Comparison of ENCODE assay signal across 7 mouse cellular contexts in genomic region chr12:86679991-86680491, GRCm38 (mm10). TPM values are rescaled to one million over a fixed set of nuclear protein-coding genes. Genes with fewer than 3 reads are reported as not detected.
DNase-seq lines count a peak whose midpoint lies in the region; ATAC-seq and TF ChIP-seq lines count a peak whose summit lies in the region.

No protein-coding gene starts in this region.

- no peak for TF ChIP-seq CTCF in lung, embryonic 14.5 days (IDR thresholded peaks at IDR 0.05; ENCODE audit: low read depth)

- ATAC-seq in lung, embryonic 14.5 days (ENCODE audit: insufficient read depth) = no peak
- ATAC-seq in forebrain, embryonic 16.5 days = peak; percentile 6; the same call in 1 of the 2 replicates
- ATAC-seq in limb, embryonic 15.5 days (ENCODE audit: insufficient number of reproducible peaks, low FRiP score, low TSS enrichment, low read depth) = no peak
- ATAC-seq in stomach, embryonic 14.5 days (ENCODE audit: insufficient number of reproducible peaks, insufficient read depth, low FRiP score, low read depth) = no peak; the same call in 1 of the 2 replicates

- H3K4me2 ChIP-seq in lung, embryonic 14.5 days = peak overlapping the region; percentile 99
- peak overlapping the region; percentile 66 for H3K4me2 ChIP-seq in forebrain, embryonic 16.5 days (ENCODE audit: low read length)
- H3K4me2 ChIP-seq in limb, embryonic 15.5 days = peak overlapping the region; percentile 99
- peak overlapping the region; percentile 100 for H3K4me2 ChIP-seq in stomach, embryonic 14.5 days (replicated peaks; ENCODE audit: low read depth, low read length)

- H3K9me3 ChIP-seq in lung, embryonic 14.5 days (ENCODE audit: low read depth, low read length) = no peaks in the 10 kb centered on the region
- no peaks in the 10 kb centered on the region for H3K9me3 ChIP-seq in forebrain, embryonic 16.5 days (ENCODE audit: control insufficient read depth, low read length)
- H3K9me3 ChIP-seq in limb, embryonic 15.5 days = no peaks in the 10 kb centered on the region
- no peaks in the 10 kb centered on the region for H3K9me3 ChIP-seq in stomach, embryonic 14.5 days (ENCODE audit: control insufficient read depth, low read depth, low read length)

- peak overlapping the region; percentile 67 for H3K27ac ChIP-seq in lung, embryonic 14.5 days (ENCODE audit: low read depth)
- peak overlapping the region; percentile 95 for H3K27ac ChIP-seq in forebrain, embryonic 16.5 days (ENCODE audit: low read length)
- H3K27ac ChIP-seq in limb, embryonic 15.5 days = no peak overlapping the region
- no peak overlapping the region; the same call in 1 of the 2 replicates for H3K27ac ChIP-seq in stomach, embryonic 14.5 days (ENCODE audit: low read length)

- H3K4me1 ChIP-seq in lung, embryonic 14.5 days (ENCODE audit: insufficient read depth) = peaks cover 7% of the 10 kb centered on the region; the same call in 1 of the 2 replicates
- peaks cover 35% of the 10 kb centered on the region for H3K4me1 ChIP-seq in forebrain, embryonic 16.5 days (replicated peaks; ENCODE audit: control insufficient read depth, insufficient read depth, low read length)
- peaks cover 21% of the 10 kb centered on the region for H3K4me1 ChIP-seq in limb, embryonic 15.5 days
- H3K4me1 ChIP-seq in stomach, embryonic 14.5 days (ENCODE audit: control insufficient read depth, insufficient read depth, low read length) = 0 out of 2 replicates have a peak, but pooled peaks cover 4% of the 10 kb centered on the region

- DNase-seq in lung, embryonic 14.5 days = no peak
- no peak for DNase-seq in lung, postnatal 10 days
- no peak for DNase-seq in left cerebral cortex, postnatal 36 days (ENCODE audit: low spot score in 2 of 2)
- no peak for DNase-seq in right cerebral cortex, adult 18-20 months

- intact Hi-C loops in left cerebral cortex, postnatal 36 days (cut with DNase I) = loop anchor here (2.0 kb wide), 1 partner anchor 35 kb away; no protein-coding TSS in a partner anchor

- WGBS in lung, embryonic 14.5 days = 29% methylated on average over 12 of the region's 12 CpGs
- WGBS in forebrain, embryonic 16.5 days = 18% methylated on average over 12 of the region's 12 CpGs
- WGBS in limb, embryonic 15.5 days = 30% methylated on average over 12 of the region's 12 CpGs
- 29% methylated on average over 12 of the region's 12 CpGs for whole genome bisulfite sequencing in stomach, embryonic 14.5 days

- no peaks in the 10 kb centered on the region for H3K36me3 ChIP-seq in lung, embryonic 14.5 days (ENCODE audit: insufficient read depth)
- H3K36me3 ChIP-seq in forebrain, embryonic 16.5 days (ENCODE audit: control insufficient read depth, insufficient read depth) = no peaks in the 10 kb centered on the region; the same call in 1 of the 2 replicates
- no peaks in the 10 kb centered on the region for H3K36me3 ChIP-seq in limb, embryonic 15.5 days
- no peaks in the 10 kb centered on the region for H3K36me3 ChIP-seq in stomach, embryonic 14.5 days (ENCODE audit: control insufficient read depth, insufficient read depth, low read length)

- peak overlapping the region; percentile 77 for H3K4me3 ChIP-seq in lung, embryonic 14.5 days (ENCODE audit: low read depth, low read length)
- peak overlapping the region; percentile 93 for H3K4me3 ChIP-seq in forebrain, embryonic 16.5 days (replicated peaks; ENCODE audit: low read length)
- H3K4me3 ChIP-seq in limb, embryonic 15.5 days = peak overlapping the region; percentile 81
- peak overlapping the region; percentile 77 for H3K4me3 ChIP-seq in stomach, embryonic 14.5 days (ENCODE audit: low read depth, low read length)

- peak overlapping the region; percentile 80 for H3K9ac ChIP-seq in lung, embryonic 14.5 days
- H3K9ac ChIP-seq in forebrain, embryonic 16.5 days (replicated peaks; ENCODE audit: low read depth, low read length) = peak overlapping the region; percentile 100
- no peak overlapping the region for H3K9ac ChIP-seq in limb, embryonic 15.5 days
- H3K9ac ChIP-seq in stomach, embryonic 14.5 days (replicated peaks; ENCODE audit: low read depth, low read length) = peak overlapping the region; percentile 10; the same call in 1 of the 2 replicates

- no peaks in the 10 kb centered on the region for H3K27me3 ChIP-seq in lung, embryonic 14.5 days (ENCODE audit: insufficient read depth, low read length)
- H3K27me3 ChIP-seq in forebrain, embryonic 16.5 days (replicated peaks; ENCODE audit: control insufficient read depth, insufficient read depth, low read length) = no peaks in the 10 kb centered on the region
- H3K27me3 ChIP-seq in limb, embryonic 15.5 days = no peaks in the 10 kb centered on the region
- no peaks in the 10 kb centered on the region for H3K27me3 ChIP-seq in stomach, embryonic 14.5 days (ENCODE audit: control insufficient read depth, insufficient read depth, low read length)

RNA-seq across cellular contexts. Expression of gene Vash1, which starts 1.5 kb away (rescaled TPM):
- 12.7 and 14.2 TPM in 2 replicates for polyA plus RNA-seq in lung, embryonic 14.5 days (2014; fragmentation: Nextera tagmentation; extraction: Ambion mirVana)
- polyA plus RNA-seq in forebrain, embryonic 16.5 days (2015; fragmentation: Nextera tagmentation; extraction: Ambion mirVana) = 37.8 and 41.7 TPM in 2 replicates
- polyA plus RNA-seq in limb, embryonic 15.5 days (2015; fragmentation: Nextera tagmentation; extraction: Ambion mirVana) = 14.0 and 14.1 TPM in 2 replicates
- polyA plus RNA-seq in stomach, embryonic 14.5 days (2014; fragmentation: Nextera tagmentation; extraction: Ambion mirVana) = 10.5 and 12.2 TPM in 2 replicates
- total RNA-seq in left cerebral cortex, postnatal 36 days (2021) = 10 to 100 TPM; 38.9 to 43.5 TPM

RNA-seq across cellular contexts. Expression of gene Angel1, which starts 46.2 kb away (rescaled TPM):
- polyA plus RNA-seq in lung, embryonic 14.5 days (2014; fragmentation: Nextera tagmentation; extraction: Ambion mirVana) = 14.3 and 15.1 TPM in 2 replicates
- polyA plus RNA-seq in forebrain, embryonic 16.5 days (2015; fragmentation: Nextera tagmentation; extraction: Ambion mirVana) = 9.2 and 10.6 TPM in 2 replicates
- 9.6 and 10.3 TPM in 2 replicates for polyA plus RNA-seq in limb, embryonic 15.5 days (2015; fragmentation: Nextera tagmentation; extraction: Ambion mirVana)
- 8.7 and 10.2 TPM in 2 replicates for polyA plus RNA-seq in stomach, embryonic 14.5 days (2014; fragmentation: Nextera tagmentation; extraction: Ambion mirVana)
- total RNA-seq in left cerebral cortex, postnatal 36 days (2021) = 1 to 10 TPM; 8.0 to 9.4 TPM

RNA-seq across cellular contexts. Expression of gene Lrrc74a, which starts 54.1 kb away (rescaled TPM):
- not detected in 2 replicates for polyA plus RNA-seq in lung, embryonic 14.5 days (2014; fragmentation: Nextera tagmentation; extraction: Ambion mirVana)
- polyA plus RNA-seq in forebrain, embryonic 16.5 days (2015; fragmentation: Nextera tagmentation; extraction: Ambion mirVana) = not detected in 2 replicates
- polyA plus RNA-seq in limb, embryonic 15.5 days (2015; fragmentation: Nextera tagmentation; extraction: Ambion mirVana) = not detected in 2 replicates
- not detected in 2 replicates for polyA plus RNA-seq in stomach, embryonic 14.5 days (2014; fragmentation: Nextera tagmentation; extraction: Ambion mirVana)
- not detected for total RNA-seq in left cerebral cortex, postnatal 36 days (2021)

Comparison
In these comparisons a context has a peak if more than half of its experiments do, and no peak if none do; other contexts are left out.
1. H3K27ac ChIP-seq: peak in lung, embryonic 14.5 days (single experiment) and forebrain, embryonic 16.5 days (single experiment); none in limb, embryonic 15.5 days (single experiment) and stomach, embryonic 14.5 days (single experiment).
2. Peak in every context shown above with its lines, with median percentiles within 50 percentile points of each other: H3K4me2 ChIP-seq and H3K4me3 ChIP-seq.